Mouse (Mus musculus): Measurements from ENCODE around the gene Osgepl1.
A peak's percentile ranks its signal among the peaks of the same experiment; 100 is the strongest.
"Not testable (repeated sequence)": the region's sequence is repeated elsewhere in the genome, so short reads cannot be mapped to it uniquely, and the experiment has no call there.

The Osgepl1 gene

DNA sequence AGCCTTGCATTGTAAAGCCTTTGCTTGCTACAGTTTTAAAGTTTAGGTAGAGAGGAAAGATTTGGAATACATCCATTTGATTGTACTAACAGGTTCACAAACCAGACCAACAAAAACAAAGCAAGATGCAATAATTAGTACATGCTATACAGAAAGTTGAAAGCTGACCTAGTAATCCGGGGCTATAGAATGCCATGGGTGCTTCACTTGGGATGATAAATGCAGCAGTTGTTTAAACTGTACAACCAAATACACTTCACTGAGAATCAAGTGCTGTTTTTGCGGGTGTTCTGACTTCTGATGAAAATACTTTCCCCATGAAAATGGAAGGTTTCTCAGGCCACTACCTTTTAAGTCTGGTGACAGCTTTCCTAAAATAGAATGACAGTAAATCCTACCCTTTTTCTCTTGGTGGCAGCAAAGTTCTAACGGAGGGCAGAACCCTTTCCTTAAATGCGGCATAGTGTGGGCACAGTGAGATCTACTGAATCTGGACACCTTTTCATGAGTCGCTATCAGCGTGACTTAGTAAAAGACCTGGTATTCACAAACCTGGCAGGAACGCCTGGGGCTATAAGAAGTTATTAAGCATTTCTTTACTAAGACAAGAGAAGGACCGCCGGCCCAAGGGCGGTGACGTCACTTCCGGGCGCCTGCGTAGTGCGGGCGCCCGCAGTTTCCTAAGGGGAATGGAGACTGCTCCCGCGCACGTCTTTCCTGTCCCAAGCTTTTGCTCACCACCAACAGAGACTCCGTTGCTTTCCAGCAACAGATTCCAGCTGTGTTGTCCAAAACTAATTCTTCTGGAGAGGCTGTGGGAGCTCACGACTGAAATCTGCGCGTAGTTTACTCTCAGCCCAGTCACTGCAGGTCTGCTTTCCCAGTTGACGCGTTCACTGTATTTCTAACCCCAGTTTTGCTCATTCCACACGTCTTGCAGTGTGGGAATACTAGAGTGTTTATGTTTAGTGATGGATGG, at the start of gene Osgepl1:
Gene Osgepl1, plus strand, starts transcription at position 636 of the 979 bp plus-strand sequence.
- DNase-seq (ENCODE audit: low spot score in 2 of 2) = peak; percentile 82 to 90

DNA sequence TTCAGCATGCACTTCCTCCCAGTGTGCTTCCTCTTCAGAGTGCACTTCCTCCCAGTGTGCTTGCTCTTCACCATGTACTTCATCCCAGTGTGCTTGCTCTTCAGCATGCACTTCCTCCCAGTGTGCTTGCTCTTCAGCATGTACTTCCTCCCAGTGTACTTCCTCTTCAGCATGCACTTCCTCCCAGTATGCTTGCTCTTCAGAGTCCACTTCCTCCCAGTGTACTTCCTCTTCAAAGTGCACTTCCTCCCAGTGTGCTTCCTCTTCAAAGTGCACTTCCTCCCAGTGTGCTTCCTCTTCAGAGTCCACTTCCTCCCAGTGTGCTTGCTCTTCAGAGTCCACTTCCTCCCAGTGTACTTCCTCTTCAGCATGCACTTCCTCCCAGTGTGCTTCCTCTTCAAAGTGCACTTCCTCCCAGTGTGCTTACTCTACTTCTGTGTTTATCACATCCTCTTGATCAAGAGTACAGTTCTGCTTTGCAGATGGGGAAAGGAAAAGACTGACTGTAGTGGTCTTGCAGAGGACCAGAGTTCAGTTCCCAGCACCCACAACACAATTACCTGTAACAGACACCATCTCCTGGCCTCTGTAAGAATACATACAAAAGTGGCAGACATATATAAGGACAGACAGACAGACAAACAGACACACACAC, 48.3 kb upstream of the Osgepl1 start:
- not testable (repeated sequence) for DNase-seq (ENCODE audit: low spot score in 2 of 2)

DNA sequence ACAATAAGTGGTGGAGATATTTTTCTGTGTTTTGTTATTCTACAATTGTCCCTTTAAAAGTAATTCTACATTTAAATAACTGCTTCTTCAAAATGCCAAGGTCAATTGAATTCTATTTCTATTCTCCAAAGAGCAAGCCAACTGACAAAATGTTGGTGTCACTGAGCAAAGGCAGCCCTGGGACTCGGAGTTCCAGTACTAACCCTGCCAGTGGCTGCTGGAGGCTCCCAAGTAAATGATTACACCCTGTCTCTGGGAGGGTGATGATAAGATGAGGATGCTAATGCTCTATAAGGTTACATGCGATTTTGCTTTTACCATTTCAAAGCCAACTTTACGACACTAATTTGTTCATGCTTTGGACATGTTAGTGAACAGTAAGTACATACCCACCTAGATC, 43.5 kb upstream of the Osgepl1 start:
- no peak for DNase-seq (ENCODE audit: low spot score in 2 of 2)

DNA sequence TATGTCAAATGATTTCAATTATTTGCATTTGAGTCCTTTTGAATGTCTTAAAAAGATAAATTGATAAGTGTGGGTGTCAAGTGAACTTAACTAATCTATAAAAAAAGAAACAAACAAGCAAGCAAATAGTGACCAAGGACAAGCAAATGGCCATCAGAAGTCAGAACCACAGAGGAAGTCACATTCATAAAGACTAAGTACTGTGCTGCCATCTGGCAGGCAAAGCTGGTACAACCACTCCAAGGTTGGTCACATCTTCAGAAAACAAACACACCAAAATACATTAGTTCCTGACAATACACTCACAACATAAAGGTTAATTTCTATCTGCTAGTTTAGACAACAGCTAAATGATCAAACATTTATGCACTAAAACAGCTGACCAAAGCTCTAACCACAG, 40.8 kb upstream of the Osgepl1 start:
- peak in 1 of 2 experiments; percentile 27 for DNase-seq (ENCODE audit: low spot score in 2 of 2)

DNA sequence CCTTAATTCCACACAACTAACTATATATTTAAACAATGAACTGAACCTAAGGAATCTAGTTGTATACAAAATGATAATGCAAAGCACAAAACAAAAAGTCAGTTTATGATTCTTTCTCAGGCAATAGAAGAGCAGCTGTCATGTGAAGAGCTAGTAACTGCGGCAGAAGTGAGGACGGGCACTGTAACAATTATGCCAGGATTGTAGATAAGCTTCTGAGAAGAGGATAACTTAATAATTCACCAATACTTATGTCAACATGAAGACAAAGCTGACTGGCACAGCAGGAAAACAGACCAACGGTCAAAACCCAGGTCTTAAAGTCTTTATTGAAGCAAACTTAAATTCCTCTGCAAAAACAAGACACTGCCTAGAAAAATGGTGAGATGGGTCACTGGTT, 22.2 kb upstream of the Osgepl1 start:
- DNase-seq (ENCODE audit: low spot score in 2 of 2) = no peak

DNA sequence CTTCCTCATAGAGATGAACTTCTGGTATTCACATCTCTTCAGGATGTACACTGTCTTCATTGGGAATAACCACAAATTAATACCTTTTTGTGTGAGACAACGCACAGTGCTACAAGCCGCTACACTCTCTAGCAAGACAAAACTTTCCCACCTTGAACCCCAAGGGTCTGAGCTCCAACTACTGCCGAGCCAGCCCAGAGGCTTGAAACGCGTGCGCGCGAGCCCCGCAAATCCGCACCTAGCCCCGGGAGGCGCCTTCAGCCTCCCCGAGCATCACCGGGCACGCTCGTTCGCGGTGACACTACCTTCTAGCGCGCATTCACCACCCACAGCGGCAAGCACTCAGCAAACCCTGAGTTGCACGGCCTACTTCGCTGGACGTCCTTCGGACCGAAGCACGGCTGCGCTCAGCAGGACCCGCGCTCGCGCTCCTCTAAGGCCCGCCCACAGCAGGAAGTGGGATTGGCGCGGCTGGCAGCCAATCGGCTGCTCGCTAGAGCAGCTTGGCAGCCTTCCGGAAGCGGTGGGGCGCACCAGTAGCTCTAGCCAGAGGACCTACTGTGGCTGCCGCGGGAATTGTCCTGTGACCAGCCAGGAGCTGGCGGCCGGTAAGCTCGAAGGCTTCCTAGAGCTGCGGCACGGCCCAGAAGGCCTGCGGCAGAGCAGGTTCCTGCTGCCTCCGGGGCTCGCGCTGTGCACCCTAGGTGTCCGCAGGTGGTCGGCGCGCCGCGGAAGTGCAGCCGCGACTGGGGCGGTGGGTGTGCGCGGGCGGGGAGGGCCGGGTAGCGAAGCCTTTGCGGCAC, 16.6 kb upstream of the Osgepl1 start, which contains the start of the genes Pms1, Ormdl1 and Gm28778:
Gene Pms1, minus strand, starts transcription at position 438 of the 803 bp plus-strand sequence.
Gene Ormdl1, plus strand, starts transcription at position 515 of the 803 bp plus-strand sequence.
Gene Gm28778, plus strand, starts transcription at position 531 of the 803 bp plus-strand sequence.
- peak; percentile 90 to 94 for DNase-seq (ENCODE audit: low spot score in 2 of 2)

DNA sequence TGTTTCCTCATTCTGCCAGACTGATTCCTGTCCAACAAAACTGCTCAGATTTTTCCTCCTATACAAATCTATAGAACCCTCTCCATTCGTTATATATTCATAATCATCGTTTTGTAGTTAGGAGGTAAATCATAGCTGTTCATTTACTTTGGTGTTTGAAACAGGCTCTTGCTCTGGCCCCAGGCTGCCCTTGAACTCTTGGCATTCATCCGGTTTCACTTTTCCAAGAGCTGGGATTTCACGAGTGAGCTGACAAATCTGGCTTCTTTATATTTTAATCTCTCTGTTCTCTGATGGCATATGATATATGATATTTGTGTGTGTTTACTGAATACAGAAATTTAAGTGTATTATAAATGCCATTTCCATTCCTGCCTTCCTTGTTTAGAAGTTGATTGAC, 12.9 kb upstream of the Osgepl1 start:
- DNase-seq (ENCODE audit: low spot score in 2 of 2) = no peak

DNA sequence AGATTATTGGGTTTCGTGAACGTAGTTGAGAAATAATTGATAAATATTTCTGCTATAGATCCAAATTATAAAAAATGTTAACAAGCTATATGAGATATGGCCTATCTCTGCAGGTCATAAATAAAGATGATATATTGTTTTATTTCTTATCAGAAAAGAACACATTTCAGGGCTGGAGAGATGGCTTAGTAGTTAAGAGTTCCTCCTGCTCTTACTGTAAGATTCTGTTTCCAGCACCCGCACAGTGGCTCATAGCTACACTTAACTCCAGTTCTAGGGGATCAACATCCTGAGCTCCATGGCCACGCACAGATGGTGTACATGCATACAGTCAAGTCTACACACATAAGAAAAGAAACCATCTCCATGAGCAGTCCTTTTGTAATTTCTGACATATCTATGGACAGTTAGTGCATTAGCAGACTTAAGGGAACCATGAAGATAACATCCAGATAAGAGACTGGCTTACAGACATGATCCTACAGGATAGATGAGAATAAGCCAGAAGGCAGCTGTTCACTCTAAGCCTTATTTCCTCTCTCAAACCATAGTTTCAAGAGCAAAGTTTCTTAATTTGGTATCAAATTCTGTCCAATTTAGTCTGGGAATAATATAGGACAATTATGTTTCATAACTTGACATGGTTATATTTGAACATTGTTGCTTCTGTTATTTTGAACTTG, 8.4 kb downstream of the Osgepl1 start:
- DNase-seq (ENCODE audit: low spot score in 2 of 2) = no peak

DNA sequence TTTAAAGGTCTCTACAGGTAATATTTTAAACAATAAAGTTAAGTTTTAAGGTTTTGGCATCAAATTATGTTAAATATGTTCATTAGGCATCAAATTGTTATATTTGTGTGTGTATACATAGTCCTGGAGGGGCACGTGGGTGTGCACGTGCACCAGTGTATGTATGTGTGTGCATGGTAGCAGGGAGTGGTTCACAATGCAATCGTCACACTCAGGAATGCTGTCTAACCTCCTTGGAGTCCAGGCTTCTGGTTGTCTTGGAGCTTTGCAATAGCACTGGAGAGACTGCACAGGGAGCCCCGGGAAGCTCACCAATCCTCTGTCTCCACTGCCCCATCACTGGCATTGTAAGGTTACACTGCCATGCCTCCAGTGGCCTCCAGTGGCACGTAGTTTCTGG, 9.8 kb downstream of the Osgepl1 start:
- DNase-seq (ENCODE audit: low spot score in 2 of 2) = no peak

DNA sequence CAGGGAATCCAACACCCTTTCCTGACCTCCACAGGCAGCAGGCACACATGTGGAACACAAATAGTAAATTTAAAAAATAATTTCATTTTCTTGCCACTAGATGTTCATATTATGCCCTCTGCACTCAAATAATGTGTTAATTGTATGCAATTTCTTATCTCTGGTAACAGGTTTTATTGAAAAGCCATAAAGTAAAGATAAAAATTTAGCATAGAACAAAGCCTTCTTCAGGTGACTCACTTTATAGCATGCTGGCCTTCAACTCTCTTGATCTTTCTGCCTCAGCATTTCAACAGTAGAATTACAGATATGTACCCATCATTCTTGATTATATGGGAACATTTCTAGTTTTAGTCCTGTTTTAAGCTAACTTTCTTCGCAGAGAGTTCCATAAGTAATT, 10.9 kb downstream of the Osgepl1 start:
- no peak for DNase-seq (ENCODE audit: low spot score in 2 of 2)

DNA sequence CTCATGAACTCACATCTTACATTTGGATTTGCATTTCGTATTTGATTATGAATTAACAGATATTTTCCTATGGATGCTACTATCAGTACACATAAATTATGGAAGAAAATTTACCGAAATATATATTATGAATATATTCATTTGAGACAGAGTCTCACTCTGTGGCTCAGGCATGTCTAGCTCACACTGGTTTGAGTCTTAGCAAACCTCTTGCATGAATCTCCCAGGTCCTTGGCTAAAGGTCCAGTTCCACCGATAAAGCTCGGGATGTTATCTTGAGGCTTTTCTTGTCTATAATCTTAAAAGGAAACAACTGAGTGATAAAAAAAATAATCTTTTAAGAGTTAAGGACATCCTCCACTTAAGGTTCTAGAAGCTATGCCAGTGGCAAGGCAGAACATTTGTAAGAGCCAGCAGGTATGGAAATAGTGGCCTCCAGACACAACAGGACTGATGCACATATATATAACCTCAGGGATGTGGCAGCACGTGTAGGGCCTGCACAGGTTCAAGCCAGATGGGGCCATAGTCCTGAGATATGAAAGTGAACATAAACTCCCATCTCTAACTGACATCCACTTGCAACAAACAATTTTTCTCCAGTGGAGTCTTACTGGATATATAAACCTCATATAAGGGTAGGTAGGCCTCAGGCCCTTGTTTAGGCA, 11.5 kb downstream of the Osgepl1 start:
- no peak for DNase-seq (ENCODE audit: low spot score in 2 of 2)

DNA sequence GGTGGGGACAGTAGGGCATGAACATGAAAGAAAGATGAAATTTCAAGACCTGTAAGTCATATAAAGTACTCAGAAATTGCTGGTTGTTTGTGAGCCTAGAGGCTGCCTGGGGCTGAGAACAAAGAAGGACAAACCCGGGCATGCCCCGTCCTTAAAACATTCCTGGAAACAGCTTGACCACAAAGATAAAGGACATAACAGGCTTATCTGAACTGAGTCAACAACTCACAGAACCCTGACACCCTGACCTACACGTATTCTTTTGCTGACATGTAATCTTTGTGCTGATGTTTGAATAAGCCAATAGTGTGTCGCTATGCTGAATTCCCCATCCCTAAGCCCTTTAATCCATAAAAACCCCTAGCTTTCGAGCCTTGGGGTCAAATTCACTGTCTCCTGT, 20.1 kb downstream of the Osgepl1 start:
- DNase-seq (ENCODE audit: low spot score in 2 of 2) = not testable (repeated sequence)

DNA sequence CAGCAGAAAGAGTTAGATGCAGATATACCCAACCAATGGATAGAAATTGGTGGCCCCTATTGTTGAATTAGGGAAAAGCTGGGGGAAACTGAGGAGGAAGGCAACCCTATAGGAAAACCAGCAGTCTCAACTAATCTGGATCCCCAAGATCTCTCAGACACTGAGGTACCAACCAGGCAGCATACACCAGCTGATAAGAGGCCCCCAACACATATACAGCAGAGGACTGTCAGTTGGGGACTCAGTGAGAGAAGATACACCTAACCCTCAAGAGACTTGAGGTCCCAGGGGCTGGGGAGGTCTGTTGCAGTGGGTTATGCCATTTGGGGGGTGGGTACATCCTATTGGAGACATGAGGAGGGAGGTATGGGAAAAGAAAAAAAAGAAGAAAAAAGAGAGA, 22.0 kb downstream of the Osgepl1 start:
- DNase-seq (ENCODE audit: low spot score in 2 of 2) = no peak

DNA sequence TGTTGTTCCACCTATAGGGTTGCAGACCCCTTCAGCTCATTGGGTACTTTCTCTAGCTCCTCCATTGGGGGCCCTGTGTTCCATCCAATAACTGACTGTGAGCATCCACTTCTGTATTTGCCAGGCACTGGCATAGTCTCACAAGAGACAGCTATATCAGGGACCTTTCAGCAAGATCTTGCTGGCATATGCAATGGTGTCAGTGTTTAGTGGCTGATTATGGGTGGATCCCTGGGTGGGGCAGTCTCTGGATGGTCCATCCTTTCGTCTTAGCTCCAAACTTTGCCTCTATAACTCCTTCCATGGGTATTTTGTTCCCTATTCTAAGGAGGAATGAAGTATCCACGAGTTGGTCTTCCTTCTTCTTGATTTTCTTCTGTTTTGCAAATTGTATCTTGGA, 24.0 kb downstream of the Osgepl1 start:
- DNase-seq (ENCODE audit: low spot score in 2 of 2) = not testable (repeated sequence)

DNA sequence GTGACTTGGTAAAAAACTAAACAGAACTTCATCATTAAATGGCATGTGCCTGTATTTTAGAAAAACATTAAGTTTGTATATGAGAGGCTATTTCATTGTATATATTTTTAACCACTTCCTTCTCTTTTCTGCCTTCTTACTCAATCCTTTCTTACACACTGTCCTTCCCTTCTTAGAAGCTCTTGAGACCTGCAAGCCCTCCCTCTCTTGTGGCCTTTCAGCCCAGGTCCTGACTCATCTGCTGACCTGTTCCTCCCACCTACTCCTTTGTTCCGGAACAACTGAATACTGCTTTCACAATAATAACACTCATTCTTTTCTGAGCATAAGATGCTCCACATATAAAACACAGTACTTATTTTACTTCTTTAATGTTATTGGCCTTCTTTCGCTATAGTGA, 27.6 kb downstream of the Osgepl1 start:
- DNase-seq (ENCODE audit: low spot score in 2 of 2) = no peak

DNA sequence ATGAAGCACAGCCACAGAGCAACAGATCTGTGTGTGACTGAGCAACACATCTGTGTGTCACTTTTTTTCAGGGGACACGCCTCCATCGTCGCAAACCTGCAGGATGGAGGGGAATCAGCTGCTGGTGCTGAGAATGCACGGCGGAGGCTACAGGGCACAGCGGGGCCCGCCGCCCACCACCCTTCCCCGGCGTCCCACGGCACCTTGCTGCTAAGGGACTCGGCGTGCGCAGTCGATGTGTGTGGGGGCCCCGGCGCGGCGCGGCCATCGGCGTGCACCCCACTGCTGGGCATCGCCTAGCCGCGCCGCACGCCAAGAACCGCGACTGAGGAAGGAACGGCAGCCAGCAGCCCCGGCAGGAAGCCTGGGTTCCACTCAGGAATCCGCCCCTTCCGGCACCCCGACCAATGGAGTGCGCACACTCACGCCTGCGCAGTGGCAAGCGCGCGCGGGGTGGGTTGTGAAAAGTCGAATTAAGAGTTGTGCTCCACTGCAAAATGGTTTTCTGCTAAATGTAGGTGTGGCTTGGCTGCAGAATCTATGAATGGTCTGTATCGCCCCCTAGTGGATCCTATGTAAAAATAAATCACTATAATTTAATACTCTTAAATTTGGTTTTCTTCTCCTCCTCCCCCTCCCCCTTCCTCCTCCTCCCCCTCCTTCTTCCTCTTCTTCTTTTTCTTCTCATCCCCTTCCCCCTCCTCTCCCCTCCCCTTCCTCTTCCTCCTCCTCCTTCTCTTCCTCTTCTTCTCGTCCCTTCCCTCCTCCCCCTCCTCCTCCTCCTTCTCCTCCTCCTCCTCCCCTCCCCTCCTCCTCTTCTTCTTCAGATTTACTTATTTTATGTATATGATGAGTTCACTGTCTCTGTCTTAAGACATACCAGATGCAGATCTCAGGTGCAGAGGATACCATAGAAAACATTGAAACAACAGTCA, 39.2 kb downstream of the Osgepl1 start, which contains the start of the genes Asdurf, Gm28551 and Asnsd1:
Gene Asdurf, minus strand, starts transcription at position 293 of the 935 bp plus-strand sequence.
Gene Gm28551, minus strand, starts transcription at position 341 of the 935 bp plus-strand sequence.
Gene Asnsd1, minus strand, starts transcription at position 426 of the 935 bp plus-strand sequence.
- DNase-seq (ENCODE audit: low spot score in 2 of 2) = peak; percentile 96

DNA sequence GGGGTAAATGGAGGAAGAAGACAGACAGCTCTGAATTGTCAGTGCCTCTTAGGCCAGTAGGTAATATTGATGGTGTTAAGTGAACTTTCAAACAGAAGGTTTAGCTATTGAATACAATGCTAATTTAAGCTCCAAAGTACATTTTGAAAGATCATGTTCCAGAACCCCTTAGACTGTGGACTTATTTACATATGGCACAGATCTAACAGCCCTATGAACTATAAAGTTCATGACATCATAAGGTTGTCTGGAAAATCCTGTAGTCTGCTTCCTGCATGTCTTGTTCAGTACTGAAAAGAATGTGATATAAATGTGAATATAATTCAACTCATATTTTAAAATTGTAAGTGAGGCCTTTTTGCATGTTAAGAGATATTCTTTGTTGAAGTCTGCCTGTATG, 45.6 kb downstream of the Osgepl1 start:
- DNase-seq (ENCODE audit: low spot score in 2 of 2) = no peak
